Mouse (Mus musculus): ENCODE data around the gene Btf3.

DNA sequence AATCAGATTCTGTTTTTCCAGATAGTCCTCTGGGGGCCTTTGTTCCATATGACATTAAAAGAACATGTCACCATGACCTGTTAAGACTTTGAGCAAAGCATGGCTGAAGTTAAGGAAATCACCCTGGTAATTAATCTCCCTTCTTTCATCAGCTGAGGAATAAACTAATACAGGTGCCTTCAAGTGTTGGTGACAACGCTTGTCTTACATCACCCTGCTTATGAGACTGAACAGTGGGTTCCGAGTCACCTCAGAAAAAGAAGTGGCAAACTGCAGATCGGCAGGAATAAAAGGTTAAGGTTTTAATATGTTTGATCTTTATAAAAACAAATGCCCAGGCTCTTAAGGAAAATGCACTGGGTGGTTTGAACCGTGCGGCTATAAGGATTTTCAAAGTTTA, 37.1 kb downstream of the Btf3 start, which contains the start of gene Gm21976:
- TF ChIP-seq POLR2A (IDR thresholded peaks at IDR 0.05; ENCODE audit: insufficient read depth, low read depth, low read length) (no peak), CTCF (IDR thresholded peaks at IDR 0.05; ENCODE audit: insufficient read depth, low read depth, low read length) (no peak)

Measured in olfactory bulb, adult 2 months (tissue).